In the genomic region with DNA sequence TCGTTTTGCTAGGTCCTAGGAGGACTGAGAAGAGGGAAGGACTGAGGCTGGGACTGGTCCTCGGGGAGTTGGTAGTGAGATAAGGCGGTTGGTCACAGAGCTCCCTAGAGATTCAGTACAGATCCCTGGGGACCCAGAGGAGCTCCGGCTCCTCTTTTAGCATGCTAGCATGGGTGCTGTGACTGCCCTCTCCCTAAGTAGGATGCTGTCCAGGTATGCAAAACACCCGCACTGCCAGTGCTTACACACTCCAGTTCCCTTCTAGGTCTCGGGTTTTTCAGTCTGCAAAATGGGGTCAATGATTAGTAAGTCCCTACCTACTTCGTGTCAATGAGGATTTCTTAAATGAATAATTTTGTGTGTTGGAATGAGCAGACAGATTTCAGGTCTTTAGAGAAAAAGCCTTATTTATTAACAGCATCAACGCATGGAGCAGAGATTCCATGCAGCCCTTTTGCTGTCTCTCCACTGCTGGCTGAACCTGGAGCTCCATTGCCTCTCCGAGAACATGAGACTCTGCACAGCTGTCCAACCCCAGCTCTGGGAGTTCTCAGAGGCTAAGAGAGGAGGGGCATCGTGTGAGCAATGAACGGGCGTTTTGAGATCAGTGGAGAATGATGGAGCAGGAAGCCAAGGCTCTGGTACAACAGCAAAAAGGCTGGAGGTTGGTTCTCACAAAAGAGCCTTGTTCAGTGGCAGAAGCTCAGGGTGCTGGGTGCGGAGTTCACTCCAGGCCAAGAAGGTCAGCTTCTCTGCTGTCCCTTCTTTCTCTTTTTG, we compare ENCODE assay signal across 20 mouse cellular contexts. TPM values are rescaled to one million over a fixed set of nuclear protein-coding genes. Genes with fewer than 3 reads are reported as not detected.
A peak's percentile ranks its signal among the peaks of the same experiment; 100 is the strongest.
DNase-seq lines count a peak whose midpoint lies in the region; ATAC-seq and TF ChIP-seq lines count a peak whose summit lies in the region.
"Had no signal": no experiment of that assay in that cellular context is flagged by ENCODE, and none has a peak within 500 bp of the region (broad histone marks: within the 10 kb centered on the region; RNA-seq: fewer than 3 reads in every experiment).

No protein-coding gene starts in this region.

- H3K36me3 ChIP-seq in lung, embryonic 14.5 days (ENCODE audit: insufficient read depth) = no peaks in the 10 kb centered on the region
- H3K36me3 ChIP-seq in forebrain, embryonic 12.5 days (replicated peaks) = no peaks in the 10 kb centered on the region
- H3K36me3 ChIP-seq: heart, embryonic 12.5 days; hindbrain, embryonic 13.5 days had no signal

- no peak overlapping the region for H3K27ac ChIP-seq in lung, embryonic 14.5 days (ENCODE audit: low read depth)
- H3K27ac ChIP-seq in forebrain, embryonic 12.5 days = no peak overlapping the region
- H3K27ac ChIP-seq: hindbrain, embryonic 13.5 days; liver, embryonic 14.5 days had no signal

- no peaks in the 10 kb centered on the region for H3K27me3 ChIP-seq in lung, embryonic 14.5 days (ENCODE audit: insufficient read depth, low read length)
- H3K27me3 ChIP-seq in forebrain, embryonic 12.5 days = peaks cover 3% of the 10 kb centered on the region; the same call in 1 of the 2 replicates
- H3K27me3 ChIP-seq: heart, embryonic 12.5 days; hindbrain, embryonic 13.5 days had no signal

- H3K4me2 ChIP-seq in lung, embryonic 14.5 days = no peak overlapping the region
- no peak overlapping the region for H3K4me2 ChIP-seq in forebrain, embryonic 12.5 days
- H3K4me2 ChIP-seq: heart, embryonic 12.5 days; hindbrain, embryonic 13.5 days; midbrain, embryonic 11.5 days had no signal

- H3K9ac ChIP-seq in lung, embryonic 14.5 days = no peak overlapping the region
- H3K9ac ChIP-seq in forebrain, embryonic 12.5 days = no peak overlapping the region
- H3K9ac ChIP-seq: heart, embryonic 12.5 days; hindbrain, embryonic 13.5 days; liver, embryonic 14.5 days had no signal

- peak; percentile 25; the same call in 1 of the 2 replicates for ATAC-seq in frontal cortex, adult (ENCODE audit: low TSS enrichment)
- ATAC-seq in lung, embryonic 14.5 days (ENCODE audit: insufficient read depth) = no peak
- no peak for ATAC-seq in forebrain, embryonic 12.5 days (ENCODE audit: low FRiP score)
- ATAC-seq: forebrain, embryonic 14.5 days; inflammation-experienced regulatory T-cells, adult 6 months had no signal

- DNase-seq in frontal cortex, postnatal 10 days (ENCODE audit: low spot score in 2 of 2) = no peak
- DNase-seq in kidney, adult 9 months = peak; percentile 24
- DNase-seq in kidney, postnatal 10 days = no peak
- DNase-seq in lung, embryonic 14.5 days = peak; percentile 9
- DNase-seq in lung, postnatal 14 days = no peak
- DNase-seq: adrenal gland, postnatal 25 days; cerebellum, adult 18-20 months; heart, postnatal 14 days; retina, postnatal 1 day; thymus, adult 18-20 months; thymus, postnatal 4 days had no signal

- WGBS in lung, embryonic 14.5 days = 63% methylated on average over 13 of the region's 13 CpGs
- 83% methylated on average over 13 of the region's 13 CpGs for WGBS in forebrain, embryonic 12.5 days

- H3K4me3 ChIP-seq in lung, embryonic 14.5 days (ENCODE audit: low read depth, low read length) = no peak overlapping the region
- H3K4me3 ChIP-seq in forebrain, embryonic 12.5 days (replicated peaks) = no peak overlapping the region
- H3K4me3 ChIP-seq: erythroblast, embryonic 14.5 days; heart, embryonic 12.5 days; hindbrain, embryonic 13.5 days had no signal

- no peak for TF ChIP-seq CTCF in lung, embryonic 14.5 days (IDR thresholded peaks at IDR 0.05; ENCODE audit: low read depth)

- H3K9me3 ChIP-seq in lung, embryonic 14.5 days (ENCODE audit: low read depth, low read length) = no peaks in the 10 kb centered on the region
- H3K9me3 ChIP-seq in forebrain, embryonic 12.5 days = no peaks in the 10 kb centered on the region
- H3K9me3 ChIP-seq: heart, embryonic 12.5 days; hindbrain, embryonic 13.5 days had no signal

- no peaks in the 10 kb centered on the region; the same call in 1 of the 2 replicates for H3K4me1 ChIP-seq in lung, embryonic 14.5 days (ENCODE audit: insufficient read depth)
- peaks cover 25% of the 10 kb centered on the region for H3K4me1 ChIP-seq in forebrain, embryonic 12.5 days

RNA-seq across cellular contexts. Expression of gene Klhl29, which starts 36.5 kb away (rescaled TPM):
- polyA plus RNA-seq in lung, embryonic 14.5 days (2014; fragmentation: Nextera tagmentation; extraction: Ambion mirVana) = 0.97 and 1.2 TPM in 2 replicates
- 3.4 TPM in 2 replicates for polyA plus RNA-seq in forebrain, embryonic 12.5 days (2016; fragmentation: Nextera tagmentation; extraction: Ambion mirVana)
- polyA plus RNA-seq: erythroblast, embryonic 14.5 days had no signal

Comparison
In these comparisons a context has a peak if more than half of its experiments do, and no peak if none do; other contexts are left out.
1. DNase-seq: peak in kidney, adult 9 months (single experiment) and lung, embryonic 14.5 days (single experiment); none in frontal cortex, postnatal 10 days (0 of 2), kidney, postnatal 10 days (single experiment) and lung, postnatal 14 days (single experiment).